Mouse (Mus musculus): ENCODE data around the gene Cryl1. TPM values are rescaled to one million over a fixed set of nuclear protein-coding genes. Genes with fewer than 3 reads are reported as not detected.

Gene Cryl1
- total RNA-seq, 2 experiments from 2014 or later, result 15.0 to 16.6 TPM

- DNase-seq, result no peak
- intact Hi-C loops (cut with DNase I), result no loop called here
Observed at GRCm38 (mm10) chr14:57331097-57331496, 67.2 kb downstream of the Cryl1 start.

DNA sequence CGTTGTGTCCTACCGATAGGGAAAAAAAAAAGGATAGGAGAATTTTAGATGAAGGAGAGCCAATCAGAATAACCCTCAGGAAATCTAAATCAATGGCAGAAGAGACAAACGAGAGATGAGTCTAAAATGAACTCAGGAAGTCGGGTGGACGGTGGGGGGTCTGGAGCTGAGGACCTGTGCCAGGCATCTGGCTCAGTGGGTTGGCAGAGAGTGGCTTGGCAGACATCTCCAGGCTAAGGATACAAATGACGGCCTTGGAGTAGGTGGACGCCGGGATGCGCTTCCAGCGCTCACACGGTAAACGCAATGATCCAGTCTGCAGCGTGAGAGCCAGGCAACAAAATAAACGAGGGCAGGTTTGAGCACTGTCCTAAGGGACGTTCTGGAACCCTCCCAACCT is 68.7 kb downstream of the Cryl1 start:
- peak; percentile 78 for DNase-seq
- intact Hi-C loops (cut with DNase I), result no loop called here

- intact Hi-C loops (cut with DNase I), result no loop called here
- DNase-seq, result no peak
Observed at GRCm38 (mm10) chr14:57326771-57327170, 71.6 kb downstream of the Cryl1 start.

DNA sequence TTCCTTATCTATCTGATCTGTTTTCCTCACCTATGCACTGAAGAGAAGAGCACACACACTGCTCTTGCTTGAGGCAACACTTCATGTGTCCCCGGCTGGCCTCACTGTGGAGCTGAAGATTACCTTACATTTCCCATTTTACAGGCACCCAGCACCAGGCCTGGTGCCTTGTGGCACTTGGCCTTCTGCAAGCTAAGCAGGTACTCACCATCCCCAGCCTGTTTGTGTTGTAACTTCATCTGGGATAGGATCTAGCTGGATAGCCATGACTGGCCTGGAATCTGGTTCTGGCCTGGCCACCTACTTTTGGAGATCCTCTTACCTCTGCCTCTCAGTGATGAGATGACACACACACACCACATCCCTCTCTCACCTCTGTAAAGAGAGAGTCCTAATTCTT is 79.5 kb downstream of the Cryl1 start:
- DNase-seq, result no peak
- intact Hi-C loops (cut with DNase I), result no loop called here

DNA sequence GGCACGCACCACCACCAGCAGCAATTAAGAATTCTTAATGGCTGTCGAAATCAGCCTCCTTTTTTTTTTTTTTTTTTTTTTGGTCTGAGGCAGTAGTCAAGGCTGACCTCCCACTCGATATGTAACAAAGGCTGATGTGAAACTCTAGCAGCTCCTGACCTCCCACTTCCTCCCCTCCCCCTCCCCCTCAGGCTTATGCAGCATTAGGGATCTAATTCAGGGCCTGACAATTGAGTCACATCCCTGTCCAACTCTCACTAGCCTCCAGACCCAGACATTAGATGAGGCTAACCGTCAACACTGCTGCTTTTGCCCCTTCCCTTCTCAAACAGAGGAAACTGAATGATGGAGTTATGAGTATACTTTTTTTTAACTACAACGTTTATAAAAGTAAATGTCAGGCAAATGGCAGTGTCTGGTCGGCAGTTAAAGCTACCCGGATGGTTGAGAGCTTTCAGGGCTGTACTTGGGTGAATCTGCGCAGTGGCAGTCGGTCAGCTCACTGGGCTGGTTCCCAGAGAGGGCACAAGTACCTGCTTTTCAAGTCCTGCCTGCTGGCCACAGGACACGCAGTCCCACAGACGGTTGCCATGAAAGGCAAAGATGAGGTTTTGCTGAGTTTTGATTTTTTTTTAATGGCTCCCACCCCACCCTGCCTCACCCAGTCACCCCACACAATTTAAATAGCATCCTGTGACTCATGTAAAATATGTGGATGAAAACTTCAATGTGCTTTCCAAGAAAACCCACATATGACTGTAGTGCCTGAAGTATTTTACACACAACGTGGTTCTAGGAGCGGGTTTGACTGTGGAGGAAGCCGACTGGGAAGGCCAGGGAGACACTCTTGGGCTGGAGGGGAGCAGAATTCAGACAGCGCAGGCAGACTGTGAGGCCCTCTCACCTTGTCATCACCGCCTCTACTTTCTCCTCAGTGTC is 81.4 kb downstream of the Cryl1 start:
- intact Hi-C loops (cut with DNase I), result no loop called here
- no peak for DNase-seq

GRCm38 (mm10) chr14:57315976-57316375 is 82.4 kb downstream of the Cryl1 start:
- DNase-seq, result peak; percentile 21
- intact Hi-C loops (cut with DNase I), result no loop called here

DNA sequence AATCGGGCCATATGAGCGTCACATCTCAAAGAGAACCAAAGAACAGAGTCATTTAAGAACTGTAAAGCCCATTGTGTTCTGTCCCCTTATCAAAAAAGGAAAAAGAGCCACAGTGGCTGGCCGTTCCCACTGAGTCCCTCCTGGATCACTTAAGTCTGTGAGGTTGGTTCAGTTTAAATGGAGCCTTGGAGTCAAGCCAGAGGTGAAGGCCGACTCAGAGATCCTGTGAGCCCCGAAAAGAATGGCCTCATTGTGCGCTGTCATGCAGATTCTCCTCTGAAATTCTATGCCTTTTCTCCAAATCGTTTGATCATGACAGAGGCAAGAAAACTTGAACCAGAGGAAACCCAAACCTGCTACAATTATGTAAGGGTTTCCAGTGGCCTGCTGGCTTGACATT is 82.8 kb downstream of the Cryl1 start:
- DNase-seq, result no peak
- intact Hi-C loops (cut with DNase I), result no loop called here

DNA sequence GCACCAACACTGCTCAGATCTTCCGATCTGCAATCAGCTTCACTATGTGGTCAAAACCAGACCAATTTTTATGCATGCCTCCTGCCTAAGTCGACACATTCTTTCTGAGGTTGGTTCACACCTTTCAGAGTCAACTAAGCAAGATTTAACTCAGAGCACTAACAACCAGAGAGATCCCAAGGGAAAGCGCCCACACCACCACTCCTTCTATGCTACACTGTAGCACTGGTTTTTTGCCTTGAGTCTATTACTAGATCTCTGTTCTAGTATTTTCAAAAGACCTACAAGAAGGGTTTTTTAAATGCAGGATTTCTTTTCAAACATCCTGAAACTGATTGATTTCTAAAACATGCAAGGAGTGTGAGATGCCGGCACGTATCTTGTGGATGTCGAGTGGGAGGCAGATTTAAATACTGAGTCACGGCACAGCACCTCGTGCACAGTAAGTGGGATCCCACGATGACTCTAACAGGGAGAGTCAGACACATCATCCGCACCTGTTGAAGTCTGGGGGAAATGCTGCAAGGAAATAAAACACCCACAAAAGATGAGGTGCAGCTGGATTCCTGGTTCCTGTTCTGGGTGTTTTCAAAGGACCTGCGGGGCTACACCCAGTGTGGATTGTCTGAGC is 96.6 kb downstream of the Cryl1 start:
- no peak for DNase-seq
- intact Hi-C loops (cut with DNase I), result no loop called here

- intact Hi-C loops (cut with DNase I), result no loop called here
- DNase-seq, result no peak
Observed at GRCm38 (mm10) chr14:57300530-57300929, 97.8 kb downstream of the Cryl1 start.

- DNase-seq, result no peak
- intact Hi-C loops (cut with DNase I), result no loop called here
Observed at GRCm38 (mm10) chr14:57297672-57298071, 100.7 kb downstream of the Cryl1 start.

- intact Hi-C loops (cut with DNase I), result no loop called here
- DNase-seq, result no peak
Observed at GRCm38 (mm10) chr14:57291399-57291942, 106.9 kb downstream of the Cryl1 start.

DNA sequence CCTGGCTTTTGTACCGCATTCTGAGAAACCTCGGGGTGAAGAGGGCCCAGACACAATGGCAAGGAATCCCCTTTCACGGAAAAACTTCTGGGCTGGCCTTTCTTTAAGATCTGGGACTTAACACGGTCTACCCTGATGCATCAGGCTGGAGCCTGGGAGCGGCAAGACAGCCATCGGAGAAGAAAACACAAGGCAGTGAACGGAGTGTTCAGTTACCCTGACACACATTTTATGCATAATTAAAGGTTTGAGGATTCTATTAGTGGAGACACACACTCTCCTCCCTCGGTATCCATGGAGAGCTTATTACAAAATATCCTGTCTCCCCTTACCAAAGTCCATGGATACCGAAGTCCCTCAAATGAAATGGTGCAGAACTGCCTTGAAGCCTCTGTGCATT is 109.2 kb downstream of the Cryl1 start:
- intact Hi-C loops (cut with DNase I), result no loop called here
- DNase-seq, result no peak

DNA sequence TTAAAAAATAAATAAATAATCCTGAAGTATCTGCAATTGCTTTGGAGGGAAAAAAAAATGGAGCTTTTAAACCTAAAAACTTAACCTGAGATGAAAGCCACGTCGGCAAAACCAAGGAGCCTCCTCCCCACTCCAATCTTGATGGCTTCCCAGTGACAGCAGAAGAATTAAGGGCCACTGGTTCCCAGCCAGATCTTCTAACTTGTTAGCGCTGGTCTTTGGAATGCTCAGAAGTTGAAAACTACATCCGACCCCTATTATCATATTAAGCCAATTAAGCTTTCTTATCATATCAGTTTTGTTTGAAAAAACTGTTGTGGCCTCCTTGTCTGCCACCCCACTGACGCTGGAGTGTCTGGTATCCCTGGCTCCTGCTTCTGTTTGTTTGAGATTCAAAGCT is 114.5 kb downstream of the Cryl1 start:
- intact Hi-C loops (cut with DNase I), result no loop called here
- DNase-seq, result no peak

- intact Hi-C loops (cut with DNase I), result no loop called here
- DNase-seq, result no peak
Observed at GRCm38 (mm10) chr14:57282591-57282990, 115.7 kb downstream of the Cryl1 start.

DNA sequence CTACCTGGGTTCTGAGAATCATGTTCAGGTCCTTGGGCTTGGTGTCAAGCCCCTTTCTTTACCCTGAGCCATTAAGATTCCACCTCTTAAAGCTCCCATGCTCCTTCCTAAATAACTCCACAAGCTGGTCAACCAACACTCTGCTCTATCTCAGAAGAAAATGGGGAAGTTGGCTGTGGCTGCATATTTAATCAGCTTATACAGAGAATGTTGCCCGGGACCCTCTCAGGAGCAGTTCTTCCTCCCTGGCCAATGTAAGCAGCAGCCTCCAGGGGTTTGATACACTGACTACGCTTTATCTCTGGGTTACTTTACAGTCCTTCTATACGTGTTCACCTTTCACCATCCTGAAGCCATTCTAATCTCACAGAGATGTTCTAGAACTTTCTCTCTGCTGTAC is 117.5 kb downstream of the Cryl1 start:
- DNase-seq, result no peak
- intact Hi-C loops (cut with DNase I), result no loop called here

DNA sequence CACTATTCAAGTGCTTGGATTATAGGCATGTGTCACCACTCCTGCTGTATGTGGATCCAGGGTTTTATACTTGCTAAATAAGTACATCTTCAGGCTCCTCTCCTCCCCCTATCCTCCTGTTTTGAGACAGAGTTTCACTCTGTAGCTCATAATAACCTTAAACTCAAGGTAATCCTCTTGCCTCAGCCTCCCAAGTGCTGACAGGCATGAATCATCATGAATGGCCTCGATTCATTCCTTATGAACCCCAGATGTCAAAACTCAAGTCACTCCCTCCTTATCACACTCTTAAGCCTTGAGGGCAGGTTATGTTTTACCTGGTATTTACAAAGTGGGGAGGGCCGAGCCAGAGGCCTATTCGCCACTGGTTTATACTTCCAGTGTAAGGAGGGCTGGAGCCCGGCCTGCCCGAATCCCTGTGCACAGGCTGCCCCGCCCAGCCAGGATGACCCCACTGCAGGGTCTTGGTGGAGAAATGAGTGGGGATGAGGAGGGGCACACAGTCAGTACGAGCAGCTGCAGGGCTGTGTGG is 121.8 kb downstream of the Cryl1 start:
- intact Hi-C loops (cut with DNase I), result no loop called here
- no peak for DNase-seq

GRCm38 (mm10) chr14:57272341-57272740 is 126.0 kb downstream of the Cryl1 start:
- intact Hi-C loops (cut with DNase I), result no loop called here
- no peak for DNase-seq

DNA sequence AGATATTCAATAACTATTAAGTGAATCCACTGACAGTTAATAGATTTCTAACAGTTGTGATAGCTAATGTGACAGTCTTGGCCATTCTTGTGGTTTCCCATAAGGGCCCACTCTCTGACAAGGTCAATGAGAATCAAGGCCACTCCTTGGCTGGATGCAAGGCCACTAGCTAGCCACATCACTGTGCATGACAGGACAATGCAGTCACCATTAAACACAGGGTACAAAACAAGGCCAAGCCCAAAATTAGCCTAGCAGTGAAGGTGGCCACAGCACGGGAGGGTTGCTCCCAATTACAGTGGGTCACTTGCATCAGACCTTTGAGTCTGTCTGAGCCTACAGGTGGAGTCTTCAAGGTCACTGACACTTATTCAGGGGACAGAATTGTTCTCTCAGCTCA is 126.5 kb downstream of the Cryl1 start:
- no peak for DNase-seq
- intact Hi-C loops (cut with DNase I), result no loop called here

DNA sequence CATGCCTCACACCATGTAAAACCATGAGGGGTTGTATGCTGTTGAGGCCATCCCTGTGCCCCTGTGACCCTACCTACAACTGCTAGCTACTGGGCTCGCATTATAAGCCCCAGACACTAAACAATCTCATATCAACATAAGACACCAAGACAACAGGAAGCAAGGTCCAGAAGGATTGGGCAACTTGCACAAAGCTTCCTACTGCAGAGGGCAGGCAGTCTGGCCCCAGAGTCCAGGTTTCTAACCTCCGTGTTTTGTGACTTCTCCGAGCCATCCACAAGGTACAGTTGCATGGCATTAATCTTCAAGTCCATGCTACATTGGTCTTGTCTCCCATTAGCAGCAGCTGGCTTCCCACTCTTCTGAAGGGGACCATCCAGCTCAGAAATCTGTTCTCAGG is 129.4 kb downstream of the Cryl1 start:
- intact Hi-C loops (cut with DNase I), result no loop called here
- no peak for DNase-seq

GRCm38 (mm10) chr14:57268344-57268743 is 130.0 kb downstream of the Cryl1 start:
- intact Hi-C loops (cut with DNase I), result no loop called here
- DNase-seq, result no peak

DNA sequence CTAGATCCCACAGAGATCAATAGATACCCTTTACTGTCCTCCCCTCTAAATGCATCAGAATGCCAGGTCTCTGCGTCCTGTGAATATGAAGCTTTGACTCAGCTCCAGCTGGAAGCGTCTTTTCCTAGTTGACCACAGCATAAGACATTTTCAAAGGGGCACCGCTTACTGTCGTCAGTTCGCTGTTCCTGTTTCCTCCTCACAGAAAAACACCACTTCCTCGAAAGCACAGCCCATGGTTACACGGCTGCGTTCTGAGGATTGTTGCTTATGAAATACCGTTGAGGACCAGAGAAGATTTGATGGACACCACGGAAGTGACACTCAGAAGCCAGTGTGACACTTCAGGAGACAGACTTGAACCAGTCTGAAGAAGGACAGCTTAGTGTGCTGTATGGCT is 134.4 kb downstream of the Cryl1 start:
- DNase-seq, result no peak
- intact Hi-C loops (cut with DNase I), result no loop called here

DNA sequence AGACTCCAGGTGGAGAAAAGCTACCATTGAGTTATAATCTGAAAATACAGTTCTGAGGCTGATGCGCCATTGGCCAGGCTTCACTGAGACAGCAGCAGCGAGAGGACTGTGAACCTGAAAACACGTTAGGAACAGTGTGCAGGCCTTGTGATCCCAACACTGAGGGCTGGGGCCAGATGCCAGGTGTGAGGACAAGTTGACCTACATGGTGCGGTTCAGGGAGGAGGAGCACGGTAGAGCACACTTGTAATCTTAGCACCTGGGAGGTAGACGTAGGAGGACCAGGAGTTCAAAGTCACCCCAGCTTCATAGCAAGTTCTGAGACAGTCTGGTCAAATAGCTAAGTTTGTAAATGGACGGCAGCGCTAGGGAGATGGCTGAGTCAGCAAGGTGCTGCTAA is 139.0 kb downstream of the Cryl1 start:
- intact Hi-C loops (cut with DNase I), result no loop called here
- no peak for DNase-seq

All from left cerebral cortex, postnatal 4 days (tissue).